Mouse (Mus musculus): ENCODE data around the gene Tecr. TPM values are rescaled to one million over a fixed set of nuclear protein-coding genes. Genes with fewer than 3 reads are reported as not detected.
A peak's percentile ranks its signal among the peaks of the same experiment; 100 is the strongest.

Gene Tecr
- polyA plus RNA-seq, 1 experiment: 793 TPM

DNA sequence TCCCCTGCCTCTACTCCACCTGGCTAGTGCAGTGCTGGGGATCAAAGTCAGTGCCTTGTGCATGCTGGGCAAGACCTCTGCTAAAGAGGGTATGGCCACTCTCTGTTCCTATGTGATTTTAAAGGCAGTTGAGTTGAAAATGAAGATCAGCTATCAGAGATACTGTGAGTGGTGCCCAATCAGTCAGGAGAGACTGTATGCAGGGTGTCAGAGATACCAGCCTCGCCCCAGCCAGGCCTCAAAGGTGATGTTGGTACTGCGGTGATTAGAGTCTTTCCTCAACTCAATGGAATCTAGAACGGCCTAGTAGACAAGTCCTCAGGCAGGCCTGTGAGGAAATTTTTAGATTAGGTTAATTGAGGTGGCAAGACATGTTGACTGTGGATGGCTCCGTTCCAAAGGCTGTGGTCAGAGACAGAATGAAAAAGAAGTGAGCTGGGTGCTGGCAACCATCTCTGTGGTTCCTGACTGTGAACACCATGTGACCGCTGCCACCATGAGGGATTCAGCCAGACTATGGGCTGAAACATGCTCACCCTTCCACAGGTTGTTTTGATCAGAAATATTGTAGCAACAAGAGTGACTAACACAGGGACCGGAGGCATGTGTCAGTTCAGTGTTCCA is 18.0 kb upstream of the Tecr start:
- WGBS: 87% methylated on average over 6 of the region's 6 CpGs
- no peaks in the 10 kb centered on the region for H3K27me3 ChIP-seq (replicated peaks; ENCODE audit: control insufficient read depth, insufficient read depth, low read length)
- no peaks in the 10 kb centered on the region for H3K36me3 ChIP-seq (ENCODE audit: control insufficient read depth, insufficient read depth, low read length)
- no peak overlapping the region for H3K4me3 ChIP-seq (ENCODE audit: insufficient read depth, low read depth, low read length)
- H3K4me1 ChIP-seq (ENCODE audit: control insufficient read depth, insufficient read depth, low read length): no peaks in the 10 kb centered on the region
- no peak overlapping the region for H3K27ac ChIP-seq (ENCODE audit: insufficient read depth, low read depth, low read length)
- TF ChIP-seq CTCF (conservative IDR thresholded peaks at IDR 0.05; ENCODE audit: insufficient read depth, insufficient read length, low read depth, low read length) (no peak), POLR2A (IDR thresholded peaks at IDR 0.05; ENCODE audit: low read depth, low read length) (no peak)
- DNase-seq: no peak

DNA sequence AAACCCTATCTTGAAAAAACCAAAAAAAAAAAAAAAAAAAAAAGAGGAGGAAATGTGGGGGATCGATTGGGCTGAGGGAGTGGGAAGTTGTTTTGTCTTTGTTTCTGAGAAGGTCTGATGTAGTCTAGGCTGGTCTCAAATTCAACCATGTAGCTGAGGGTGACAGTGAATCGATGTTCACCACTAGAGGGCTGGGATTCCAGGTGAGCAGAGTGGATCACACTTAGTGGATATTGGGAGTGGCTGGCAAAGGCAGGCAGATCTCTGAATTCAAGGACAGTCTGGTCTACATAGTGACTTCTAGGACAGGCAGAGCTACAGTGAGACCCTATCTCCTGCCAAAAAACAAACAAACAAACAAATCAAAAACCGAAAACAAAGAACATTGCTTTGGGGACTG is 17.0 kb upstream of the Tecr start:
- DNase-seq: peak; percentile 66
- 36% methylated on average over 3 of the region's 3 CpGs for WGBS

DNA sequence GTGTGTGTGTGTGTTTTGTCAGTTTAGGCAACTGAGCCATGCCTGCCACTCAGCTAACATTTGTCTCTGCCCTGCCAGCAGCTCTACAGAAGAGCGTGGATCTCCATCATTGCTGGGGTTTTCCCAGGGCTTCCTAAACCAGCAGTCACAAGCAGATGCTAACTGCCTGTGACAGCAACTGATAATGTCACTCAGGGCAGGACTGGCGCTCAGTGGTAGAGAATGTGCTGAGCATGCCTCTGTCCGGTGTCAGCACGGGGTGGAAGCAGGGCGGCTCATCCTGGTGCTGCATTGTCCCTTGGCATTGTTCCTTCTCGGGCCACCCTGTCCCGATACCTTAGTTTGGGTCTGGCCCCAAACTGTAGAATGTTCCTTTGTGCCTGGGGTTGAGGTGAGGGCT is 15.8 kb upstream of the Tecr start:
- WGBS: 91% methylated on average over 7 of the region's 7 CpGs
- Histone ChIP-seq H3K4me1 (ENCODE audit: control insufficient read depth, insufficient read depth, low read length) (no peaks in the 10 kb centered on the region), H3K36me3 (ENCODE audit: control insufficient read depth, insufficient read depth, low read length) (no peaks in the 10 kb centered on the region), H3K27me3 (replicated peaks; ENCODE audit: control insufficient read depth, insufficient read depth, low read length) (no peaks in the 10 kb centered on the region), H3K4me3 (ENCODE audit: insufficient read depth, low read depth, low read length) (no peak overlapping the region), H3K27ac (ENCODE audit: insufficient read depth, low read depth, low read length) (no peak overlapping the region)
- TF ChIP-seq CTCF (conservative IDR thresholded peaks at IDR 0.05; ENCODE audit: insufficient read depth, insufficient read length, low read depth, low read length) (no peak), POLR2A (IDR thresholded peaks at IDR 0.05; ENCODE audit: low read depth, low read length) (no peak)
- DNase-seq: no peak

More for the DNA sequence above, 17.0 kb upstream of the Tecr start:
- no peaks in the 10 kb centered on the region for H3K27me3 ChIP-seq (replicated peaks; ENCODE audit: control insufficient read depth, insufficient read depth, low read length)
- H3K36me3 ChIP-seq (ENCODE audit: control insufficient read depth, insufficient read depth, low read length): no peaks in the 10 kb centered on the region
- H3K4me3 ChIP-seq (ENCODE audit: insufficient read depth, low read depth, low read length): no peak overlapping the region
- H3K27ac ChIP-seq (ENCODE audit: insufficient read depth, low read depth, low read length): no peak overlapping the region
- TF ChIP-seq POLR2A (IDR thresholded peaks at IDR 0.05; ENCODE audit: low read depth, low read length) (no peak), CTCF (conservative IDR thresholded peaks at IDR 0.05; ENCODE audit: insufficient read depth, insufficient read length, low read depth, low read length) (peak; percentile 79)
- H3K4me1 ChIP-seq (ENCODE audit: control insufficient read depth, insufficient read depth, low read length): no peaks in the 10 kb centered on the region

DNA sequence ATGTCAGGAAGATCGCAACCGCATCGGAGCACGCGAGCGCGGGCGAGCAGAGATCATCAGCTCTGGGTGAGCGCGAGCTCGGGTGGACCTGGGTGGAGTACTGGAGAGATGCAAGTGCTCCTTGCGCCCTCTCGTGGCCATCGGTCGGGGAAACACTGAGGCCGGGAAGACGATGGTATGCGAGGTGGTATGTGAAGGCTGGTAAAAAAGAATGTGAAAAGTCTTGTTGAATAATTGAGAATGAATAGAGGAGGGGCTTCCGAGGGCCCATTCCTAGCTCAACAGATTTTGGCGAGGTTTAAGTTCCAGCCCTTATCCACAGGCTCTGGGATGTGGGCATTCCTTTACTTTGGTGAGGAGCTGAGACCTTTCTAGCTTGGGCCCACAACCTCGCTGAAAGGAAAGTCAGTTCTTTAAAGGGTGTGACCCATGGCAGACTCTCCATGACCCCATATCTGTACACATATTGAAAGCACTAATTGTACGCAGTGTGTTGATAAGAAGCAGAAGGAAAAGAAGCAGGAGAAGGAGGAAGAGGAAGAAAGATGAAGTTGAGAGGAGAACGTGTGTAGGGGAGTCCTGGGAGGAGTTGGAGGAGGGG is 14.7 kb upstream of the Tecr start:
- 11% methylated on average over 23 of the region's 23 CpGs for WGBS
- DNase-seq: peak; percentile 88
- H3K36me3 ChIP-seq (ENCODE audit: control insufficient read depth, insufficient read depth, low read length): no peaks in the 10 kb centered on the region
- no peaks in the 10 kb centered on the region for H3K27me3 ChIP-seq (replicated peaks; ENCODE audit: control insufficient read depth, insufficient read depth, low read length)
- H3K4me3 ChIP-seq (ENCODE audit: insufficient read depth, low read depth, low read length): peak overlapping the region; percentile 42; the same call in 1 of the 2 replicates
- no peaks in the 10 kb centered on the region for H3K4me1 ChIP-seq (ENCODE audit: control insufficient read depth, insufficient read depth, low read length)
- no peak overlapping the region for H3K27ac ChIP-seq (ENCODE audit: insufficient read depth, low read depth, low read length)
- TF ChIP-seq CTCF (conservative IDR thresholded peaks at IDR 0.05; ENCODE audit: insufficient read depth, insufficient read length, low read depth, low read length) (peak; percentile 89), POLR2A (IDR thresholded peaks at IDR 0.05; ENCODE audit: low read depth, low read length) (no peak)

DNA sequence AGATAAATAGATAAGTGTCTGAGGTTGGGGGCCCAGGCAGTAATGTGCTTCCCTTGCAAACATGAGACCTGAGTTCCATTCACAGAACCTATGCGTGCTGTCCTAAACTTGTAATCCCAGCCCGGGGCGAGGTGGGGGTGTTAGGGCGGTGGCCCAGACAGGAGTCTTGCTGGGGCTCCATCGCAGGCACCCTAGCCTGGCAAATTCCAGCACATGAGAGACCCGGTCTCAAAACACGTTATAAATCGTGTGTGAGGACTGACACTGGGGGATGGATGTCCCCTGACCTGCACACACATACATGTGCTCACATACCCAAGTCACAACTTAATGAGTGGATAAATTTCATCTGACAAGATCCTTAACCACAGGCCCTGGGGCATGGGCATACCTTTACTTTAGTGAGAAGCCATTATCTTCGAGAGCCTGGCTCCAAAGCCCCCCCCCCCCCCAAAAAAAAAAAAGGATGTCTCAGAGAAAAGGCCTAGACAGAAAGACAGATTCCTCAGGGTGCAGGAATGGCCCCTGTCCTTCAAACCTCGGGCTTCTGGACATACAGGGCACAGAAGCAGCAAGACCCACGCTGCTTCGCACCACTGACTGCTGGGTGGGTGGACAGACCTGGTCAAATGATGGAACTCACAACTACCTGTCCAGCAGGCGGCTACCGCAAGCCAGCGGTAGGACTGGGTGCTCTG is 14.1 kb upstream of the Tecr start:
- H3K36me3 ChIP-seq (ENCODE audit: control insufficient read depth, insufficient read depth, low read length): no peaks in the 10 kb centered on the region
- TF ChIP-seq POLR2A (IDR thresholded peaks at IDR 0.05; ENCODE audit: low read depth, low read length): no peak
- no peak for TF ChIP-seq CTCF (conservative IDR thresholded peaks at IDR 0.05; ENCODE audit: insufficient read depth, insufficient read length, low read depth, low read length)
- 55% methylated on average over 15 of the region's 15 CpGs for WGBS

DNA sequence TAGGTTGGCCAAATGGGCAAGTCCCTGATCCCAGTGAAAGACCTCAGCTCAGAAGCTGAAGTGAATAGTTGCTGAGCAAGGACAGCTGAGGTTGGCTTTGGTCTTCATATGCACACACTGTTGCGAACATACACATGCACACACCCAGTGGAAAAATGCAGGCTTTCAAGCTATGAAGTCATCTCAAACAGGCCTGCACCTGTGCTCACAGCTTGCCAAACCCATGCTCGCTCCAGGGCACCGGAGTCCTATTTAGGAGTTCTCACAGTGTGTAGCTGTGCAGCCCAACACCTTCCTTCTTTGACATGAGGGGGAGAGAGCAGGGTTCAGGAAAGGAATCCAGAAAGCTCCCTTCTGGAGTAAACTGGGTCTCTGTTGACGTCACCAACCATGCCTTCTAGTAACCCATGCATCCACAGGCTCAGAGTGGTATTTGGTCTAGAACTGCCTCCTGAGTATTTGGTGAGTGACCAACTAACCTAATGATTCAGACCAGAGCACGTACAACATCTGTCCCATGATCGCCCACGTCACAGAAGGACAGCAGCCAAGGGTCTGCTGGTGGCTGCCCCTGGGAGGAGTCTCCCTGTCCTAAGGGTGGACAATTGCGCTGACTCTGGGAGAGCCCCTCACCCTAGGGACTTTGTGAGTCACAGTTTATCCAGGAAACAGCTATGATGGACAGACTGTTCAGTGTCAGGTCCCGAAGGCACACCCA is 12.0 kb upstream of the Tecr start:
- Histone ChIP-seq H3K4me3 (ENCODE audit: insufficient read depth, low read depth, low read length) (no peak overlapping the region), H3K27me3 (replicated peaks; ENCODE audit: control insufficient read depth, insufficient read depth, low read length) (no peaks in the 10 kb centered on the region), H3K36me3 (ENCODE audit: control insufficient read depth, insufficient read depth, low read length) (no peaks in the 10 kb centered on the region), H3K4me1 (ENCODE audit: control insufficient read depth, insufficient read depth, low read length) (no peaks in the 10 kb centered on the region), H3K27ac (ENCODE audit: insufficient read depth, low read depth, low read length) (no peak overlapping the region)
- no peak for DNase-seq
- 78% methylated on average over 9 of the region's 9 CpGs for WGBS
- TF ChIP-seq POLR2A (IDR thresholded peaks at IDR 0.05; ENCODE audit: low read depth, low read length): no peak
- no peak for TF ChIP-seq CTCF (conservative IDR thresholded peaks at IDR 0.05; ENCODE audit: insufficient read depth, insufficient read length, low read depth, low read length)

More for the DNA sequence above, 14.1 kb upstream of the Tecr start:
- H3K4me3 ChIP-seq (ENCODE audit: insufficient read depth, low read depth, low read length): peak overlapping the region; percentile 42; the same call in 1 of the 2 replicates
- H3K4me1 ChIP-seq (ENCODE audit: control insufficient read depth, insufficient read depth, low read length): no peaks in the 10 kb centered on the region
- no peak for DNase-seq
- no peak overlapping the region for H3K27ac ChIP-seq (ENCODE audit: insufficient read depth, low read depth, low read length)
- H3K27me3 ChIP-seq (replicated peaks; ENCODE audit: control insufficient read depth, insufficient read depth, low read length): no peaks in the 10 kb centered on the region

All from kidney, adult 2 months (tissue).